In genomic region chr14:15030626-15031025, GRCm38 (mm10) we compare ENCODE assay signal across 7 mouse cellular contexts.
DNase-seq lines count a peak whose midpoint lies in the region.

No protein-coding gene starts in this region.

- DNase-seq in brain, adult 2 months (ENCODE audit: low read depth, low spot score): peak; percentile 67
- DNase-seq in cerebellum, adult 11 months: peak; percentile 4
- DNase-seq in cerebellum, adult 11-12 months: peak; percentile 20
- peak; percentile 12 to 15 for DNase-seq in cerebellum, adult 18-20 months
- peak; percentile 58 for DNase-seq in cerebellum, adult 9-10 months
- peak; percentile 40 for DNase-seq in cerebellum, adult 9-11 months
- DNase-seq in cerebellum, postnatal 10 days: peak; percentile 6 to 10

Comparison
In these comparisons a context has a peak if more than half of its experiments do, and no peak if none do; other contexts are left out.
1. Peak in every context shown above with its lines: DNase-seq.
2. DNase-seq: peak in every context shown above with its lines; median percentile 67 in brain, adult 2 months; 58 in cerebellum, adult 9-10 months; 40 in cerebellum, adult 9-11 months; 20 in cerebellum, adult 11-12 months; 14 in cerebellum, adult 18-20 months; 8 in cerebellum, postnatal 10 days; 4 in cerebellum, adult 11 months.